Mouse (Mus musculus) adrenal gland, postnatal 14 days (tissue): ENCODE measurements at regions not wholly inside any gene's neighbourhood (a gene's known extent, or its start where the extent isn't known, plus 50 kb on each side); places are given as distances from the start of the nearest gene placed in this dataset.

Experiments
- DNase-seq: peaks from one replicate; pipeline ENCODE4 v3.0.0; 2021; ENCODE audit warnings: mixed read lengths

GRCm38 (mm10) chr13:39774554-39774953 is 586.7 kb downstream of the Ofcc1 start:
- DNase-seq: no peak

- no peak for DNase-seq
Observed at GRCm38 (mm10) chr13:39774111-39774510, 587.1 kb downstream of the Ofcc1 start.

- DNase-seq: no peak
Observed at GRCm38 (mm10) chr13:39769228-39769627, 592.0 kb downstream of the Ofcc1 start.

GRCm38 (mm10) chr13:39766897-39767296 is 594.4 kb downstream of the Ofcc1 start:
- no peak for DNase-seq
